Mouse (Mus musculus) limb, embryonic 13.5 days (tissue): ENCODE measurements around the gene Fmnl1. TPM values are rescaled to one million over a fixed set of nuclear protein-coding genes. Genes with fewer than 3 reads are reported as not detected.

Source experiments
- ATAC-seq: fragments of 200-750 bp; cut with Nextera tagmentation; 2 replicates; pipeline ENCODE4 v1.8.0; 2017; ENCODE audit warnings: low read depth, moderate number of reproducible peaks, moderate TSS enrichment; ENCODE audit not compliant: low FRiP score
- H3K27ac ChIP-seq: fragments of 300-500 bp; sonication (generic); 2 replicates; pipeline ENCODE4 v1.5.1; 2015; ENCODE audit warnings: inconsistent platforms, mild to moderate bottlenecking, moderate library complexity
- H3K27me3 ChIP-seq: fragments of 300-500 bp; sonication (generic); 2 replicates; pipeline ENCODE4 v1.6.1; 2015; ENCODE audit warnings: mild to moderate bottlenecking, inconsistent platforms
- H3K36me3 ChIP-seq: fragments of 300-500 bp; sonication (generic); 2 replicates; pipeline ENCODE4 v1.6.1; 2015; ENCODE audit warnings: inconsistent platforms, mild to moderate bottlenecking, moderate library complexity
- H3K4me1 ChIP-seq: fragments of 300-500 bp; sonication (generic); 2 replicates; pipeline ENCODE4 v1.6.1; 2015; ENCODE audit warnings: inconsistent platforms
- H3K4me2 ChIP-seq: fragments of 300-500 bp; sonication (generic); replicated peaks from 2 replicates; pipeline ENCODE4 v1.6.1; 2015; ENCODE audit warnings: inconsistent platforms, mild to moderate bottlenecking, moderate library complexity
- H3K4me3 ChIP-seq: fragments of 300-500 bp; sonication (generic); 2 replicates; pipeline ENCODE4 v1.5.1; 2015; ENCODE audit warnings: moderate library complexity, mild to moderate bottlenecking, inconsistent platforms
- H3K9ac ChIP-seq: fragments of 300-500 bp; sonication (generic); 2 replicates; pipeline ENCODE4 v1.6.1; 2015; ENCODE audit warnings: mild to moderate bottlenecking, inconsistent platforms
- H3K9me3 ChIP-seq: fragments of 300-500 bp; sonication (generic); 2 replicates; pipeline ENCODE4 v1.6.1; 2016; ENCODE audit warnings: inconsistent platforms
- WGBS: fragments of 180-500 bp; shearing (Covaris S2); methylation state at CpG from one replicate; pipeline ENCODE4 v1.1.7; 2015; 5-methylcytosine and 5-hydroxymethylcytosine counted together
- polyA plus RNA-seq: library from polyadenylated mRNA; unstranded; fragments of >200 nt; fragmentation: Nextera tagmentation; extraction: Ambion mirVana; gene quantifications from 2 replicates; pipeline ENCODE4 v1.2.1, GENCODE M21; 2015

The Fmnl1 gene
- polyA plus RNA-seq, 1 experiment from 2014 or later = 1.1 TPM

DNA sequence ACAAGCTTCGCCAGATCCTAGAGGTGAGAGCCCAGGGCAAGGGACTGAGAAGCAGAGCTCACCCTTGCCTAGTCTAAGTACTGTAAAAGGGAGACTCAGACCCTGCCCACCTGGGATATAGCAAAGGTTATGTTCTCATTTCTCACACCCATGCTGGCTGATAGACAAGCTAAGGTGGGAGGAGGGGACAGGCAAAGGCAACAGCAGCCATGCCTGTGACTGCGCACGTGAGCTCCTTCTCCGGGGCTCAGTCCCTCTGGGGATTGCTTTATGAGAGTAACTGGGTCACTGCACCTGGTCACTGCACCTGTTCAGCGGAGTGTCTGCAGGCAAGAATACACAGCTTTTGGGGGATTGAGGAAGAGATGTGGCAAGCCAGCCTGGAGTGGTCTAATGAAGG, 24.7 kb downstream of the Fmnl1 start:
- no peaks in the 10 kb centered on the region for H3K9me3 ChIP-seq
- H3K27ac ChIP-seq = no peak overlapping the region
- no peak overlapping the region for H3K9ac ChIP-seq
- no peak overlapping the region for H3K4me2 ChIP-seq
- H3K36me3 ChIP-seq = no peaks in the 10 kb centered on the region
- peaks cover 33% of the 10 kb centered on the region for H3K4me1 ChIP-seq
- H3K4me3 ChIP-seq = no peak overlapping the region
- H3K27me3 ChIP-seq = peaks cover 100% of the 10 kb centered on the region
- ATAC-seq = no peak
- 66% methylated on average over 5 of the region's 5 CpGs for WGBS

DNA sequence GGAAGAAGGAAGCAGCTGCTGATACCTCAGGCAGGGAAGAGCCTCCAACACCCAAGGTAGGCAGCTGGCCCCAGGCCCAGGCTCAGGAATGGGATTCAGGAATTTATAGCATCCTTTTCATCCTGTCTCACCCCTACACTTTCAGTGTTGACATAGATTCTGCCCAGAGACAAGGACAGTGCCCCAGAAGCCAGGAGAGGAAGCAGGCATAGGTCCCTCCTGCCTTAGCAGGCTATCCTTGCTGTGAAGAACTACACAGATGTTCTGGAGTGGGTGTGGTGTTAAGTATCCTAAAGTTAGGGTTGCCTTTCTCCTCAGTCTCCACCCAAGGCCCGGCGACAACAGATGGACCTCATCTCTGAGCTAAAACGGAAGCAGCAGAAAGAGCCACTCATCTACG, 26.4 kb downstream of the Fmnl1 start:
- no peaks in the 10 kb centered on the region for H3K36me3 ChIP-seq
- no peaks in the 10 kb centered on the region for H3K9me3 ChIP-seq
- H3K9ac ChIP-seq = no peak overlapping the region
- no peak overlapping the region for H3K4me2 ChIP-seq
- no peak overlapping the region for H3K4me3 ChIP-seq
- H3K4me1 ChIP-seq = peaks cover 38% of the 10 kb centered on the region
- peaks cover 95% of the 10 kb centered on the region for H3K27me3 ChIP-seq
- no peak for ATAC-seq
- 68% methylated on average over 4 of the region's 4 CpGs for WGBS
- H3K27ac ChIP-seq = no peak overlapping the region

DNA sequence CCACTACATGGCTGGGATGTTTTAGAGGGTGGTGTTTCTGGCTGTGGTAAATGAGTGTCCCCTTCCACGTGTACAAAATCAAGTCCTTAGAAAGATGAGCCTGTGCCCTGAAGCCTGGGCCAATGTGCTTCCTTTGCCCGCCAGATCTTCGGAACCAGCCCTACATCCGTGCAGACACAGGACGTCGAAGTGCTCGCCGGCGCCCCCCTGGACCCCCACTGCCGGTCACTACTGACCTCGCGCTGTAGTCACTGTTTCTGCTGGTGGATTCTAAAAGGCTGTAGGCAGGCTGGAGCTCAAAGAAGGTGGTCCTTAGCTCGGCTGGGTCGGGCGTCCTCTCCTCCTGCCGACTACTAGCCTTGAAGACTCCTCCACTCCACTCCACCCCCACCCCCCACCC, 27.4 kb downstream of the Fmnl1 start:
- peaks cover 88% of the 10 kb centered on the region for H3K27me3 ChIP-seq
- H3K4me3 ChIP-seq = peak overlapping the region; percentile 50
- H3K27ac ChIP-seq = no peak overlapping the region
- no peak for ATAC-seq
- WGBS = 4% methylated on average over 16 of the region's 16 CpGs
- H3K4me1 ChIP-seq = peaks cover 30% of the 10 kb centered on the region
- H3K9ac ChIP-seq = peak overlapping the region; percentile 43; the same call in 1 of the 2 replicates
- peak overlapping the region; percentile 86 for H3K4me2 ChIP-seq
- no peaks in the 10 kb centered on the region for H3K36me3 ChIP-seq
- H3K9me3 ChIP-seq = no peaks in the 10 kb centered on the region

DNA sequence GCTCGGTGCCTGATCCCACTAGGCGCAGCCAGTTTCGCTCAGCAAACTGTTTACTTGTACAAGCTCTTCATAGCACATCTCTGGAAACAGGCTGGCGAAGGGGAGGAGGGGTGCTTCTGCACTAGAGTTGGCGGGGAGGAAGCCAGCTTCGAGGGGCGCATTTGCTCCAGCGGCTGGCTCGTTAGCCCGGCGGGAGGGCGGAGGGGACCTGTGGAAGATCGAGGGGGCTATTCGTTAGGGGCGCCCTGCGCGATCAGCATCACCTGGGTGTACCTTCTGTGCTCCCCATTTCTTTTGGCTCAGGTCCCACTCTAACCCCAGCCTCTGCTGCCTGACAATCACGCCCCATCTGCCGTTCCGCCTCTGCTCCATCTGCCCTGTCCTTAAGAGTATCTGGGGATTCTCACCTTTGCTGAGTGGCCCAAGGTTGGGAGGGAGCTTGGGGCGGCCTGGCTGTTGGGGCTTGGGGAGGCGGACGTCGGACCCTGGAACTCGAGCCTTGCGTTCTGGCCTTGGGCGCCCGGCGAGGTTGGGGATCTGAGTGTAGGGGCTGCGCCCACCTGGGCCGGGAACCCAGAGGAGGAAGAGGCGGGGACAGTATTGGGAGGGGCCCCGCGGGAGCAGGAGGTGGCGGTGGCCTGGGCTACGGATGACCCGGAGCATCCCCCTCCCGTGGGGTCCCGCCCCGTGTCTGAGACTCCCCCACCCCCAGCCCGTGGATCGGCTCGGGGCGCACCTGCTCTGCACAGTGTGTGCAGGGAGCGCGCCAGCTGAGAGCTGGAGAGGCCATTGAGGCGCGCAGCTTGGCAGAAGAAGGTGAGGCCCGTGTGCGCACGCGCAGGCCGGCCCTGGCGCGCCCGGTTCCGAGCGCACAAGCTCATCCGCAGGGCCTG, 28.2 kb downstream of the Fmnl1 start:
- no peaks in the 10 kb centered on the region for H3K36me3 ChIP-seq
- no peaks in the 10 kb centered on the region for H3K9me3 ChIP-seq
- peak; percentile 43; the same call in 1 of the 2 replicates for ATAC-seq
- peaks cover 79% of the 10 kb centered on the region for H3K27me3 ChIP-seq
- peaks cover 30% of the 10 kb centered on the region for H3K4me1 ChIP-seq
- peak overlapping the region; percentile 50 for H3K4me3 ChIP-seq
- H3K27ac ChIP-seq = no peak overlapping the region
- peak overlapping the region; percentile 86 for H3K4me2 ChIP-seq
- H3K9ac ChIP-seq = peak overlapping the region; percentile 54
- under 1% methylated on average over 55 of the region's 59 CpGs for WGBS

DNA sequence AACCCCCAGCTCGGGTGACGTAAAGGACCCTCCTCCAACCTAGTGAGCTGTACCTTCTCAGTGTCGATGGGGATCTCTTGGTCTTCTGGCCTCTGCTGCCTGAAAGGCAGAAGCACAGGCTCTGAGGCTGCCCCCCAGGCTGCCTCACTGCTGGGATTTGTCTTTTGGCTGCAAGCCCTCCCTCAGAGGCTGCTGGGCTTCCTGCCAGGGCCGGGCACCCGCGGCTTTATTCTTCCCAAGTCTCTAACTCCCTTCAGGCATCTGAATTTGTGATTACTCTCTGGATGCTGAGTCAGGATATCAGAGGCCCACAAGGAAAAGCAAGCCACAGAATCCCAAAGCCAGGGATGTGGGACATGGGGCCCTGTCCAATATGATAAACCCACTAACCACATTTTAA, 30.8 kb downstream of the Fmnl1 start:
- H3K4me3 ChIP-seq = no peak overlapping the region
- no peaks in the 10 kb centered on the region for H3K36me3 ChIP-seq
- peaks cover 54% of the 10 kb centered on the region for H3K27me3 ChIP-seq
- ATAC-seq = peak; percentile 52; the same call in 1 of the 2 replicates
- H3K9me3 ChIP-seq = no peaks in the 10 kb centered on the region
- 15% methylated on average over 6 of the region's 6 CpGs for WGBS
- H3K4me2 ChIP-seq = no peak overlapping the region
- H3K4me1 ChIP-seq = peaks cover 30% of the 10 kb centered on the region
- H3K9ac ChIP-seq = no peak overlapping the region
- no peak overlapping the region for H3K27ac ChIP-seq

DNA sequence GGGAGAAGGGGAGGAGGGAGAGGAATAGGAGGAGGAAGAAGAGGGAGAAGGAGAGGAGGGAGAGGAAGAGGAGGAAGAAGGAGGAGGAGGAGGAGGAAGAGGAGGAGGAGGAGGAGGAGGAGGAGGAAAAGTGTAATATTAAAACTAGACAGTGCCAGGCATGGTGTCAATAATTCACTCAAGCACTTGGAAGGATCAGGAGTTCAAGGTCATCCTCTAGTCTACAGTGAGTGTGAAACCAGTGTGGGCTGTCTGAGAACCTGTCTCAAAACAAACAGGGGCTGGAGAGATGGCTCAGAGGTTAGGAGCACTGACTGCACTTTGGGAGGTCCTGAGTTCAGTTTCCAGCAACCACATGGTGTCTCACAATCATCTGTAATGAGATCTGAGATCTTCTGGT, 31.5 kb downstream of the Fmnl1 start:
- H3K4me1 ChIP-seq = peaks cover 30% of the 10 kb centered on the region
- no peak overlapping the region for H3K4me2 ChIP-seq
- H3K36me3 ChIP-seq = no peaks in the 10 kb centered on the region
- peaks cover 47% of the 10 kb centered on the region for H3K27me3 ChIP-seq
- no peak overlapping the region for H3K27ac ChIP-seq
- no peak overlapping the region for H3K4me3 ChIP-seq
- no peaks in the 10 kb centered on the region for H3K9me3 ChIP-seq
- H3K9ac ChIP-seq = no peak overlapping the region
- ATAC-seq = no peak

DNA sequence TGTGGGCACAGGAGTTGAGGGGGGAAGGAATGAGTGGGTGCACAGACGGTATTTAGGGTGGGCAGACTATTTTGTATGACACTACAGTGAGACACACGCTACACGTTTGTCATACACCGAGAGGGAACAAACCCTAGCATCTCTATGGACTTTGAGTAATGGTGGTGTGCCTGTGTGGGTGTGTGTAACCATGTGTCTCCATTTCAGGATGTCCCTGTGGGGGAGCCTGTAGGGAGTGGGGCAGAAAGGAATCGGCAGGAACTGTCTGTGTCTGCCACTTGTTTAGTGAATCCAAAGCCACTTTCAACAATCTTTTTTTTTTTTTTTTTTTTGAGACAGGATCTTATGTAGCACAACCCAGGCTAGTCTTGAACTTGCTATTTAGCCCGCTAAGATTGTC, 35.3 kb downstream of the Fmnl1 start:
- Histone ChIP-seq H3K9me3 (no peaks in the 10 kb centered on the region), H3K4me3 (no peak overlapping the region), H3K27me3 (peaks cover 9% of the 10 kb centered on the region), H3K4me2 (no peak overlapping the region), H3K36me3 (no peaks in the 10 kb centered on the region), H3K9ac (no peak overlapping the region), H3K4me1 (peaks cover 8% of the 10 kb centered on the region), H3K27ac (no peak overlapping the region)
- WGBS = 87% methylated on average over 6 of the region's 6 CpGs
- ATAC-seq = no peak

DNA sequence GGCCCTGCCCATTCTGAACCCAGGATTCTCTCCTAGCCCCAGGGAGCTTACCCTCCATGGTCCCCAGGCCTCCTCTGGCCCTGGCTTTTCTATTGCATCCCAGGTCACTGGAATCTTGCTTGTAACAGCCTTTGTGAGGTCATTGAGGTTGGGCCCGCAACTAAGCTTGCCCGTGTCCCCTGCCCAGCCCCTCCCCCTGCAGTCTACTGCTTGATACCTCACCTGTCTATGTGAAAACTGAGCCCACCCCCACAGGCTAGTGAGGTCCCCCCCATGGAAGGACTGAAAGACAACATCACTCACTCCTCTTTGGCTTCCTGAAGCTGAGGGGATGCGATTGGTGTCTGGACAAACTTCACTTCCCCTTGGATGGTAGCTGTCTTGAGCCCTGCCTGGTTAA, 37.6 kb downstream of the Fmnl1 start, which contains the start of gene 1700023F06Rik:
Gene 1700023F06Rik (minus strand): TSS at position 101 of the 400 bp plus-strand sequence.
- Histone ChIP-seq H3K27ac (no peak within 1 kb of the TSS), H3K4me3 (no peak within 1 kb of the TSS), H3K4me2 (no peak within 1 kb of the TSS), H3K4me1 (no peaks in the 10 kb centered on the region), H3K27me3 (no peaks in the 10 kb centered on the region), H3K9ac (no peak within 1 kb of the TSS), H3K36me3 (no peaks in the 10 kb centered on the region), H3K9me3 (no peaks in the 10 kb centered on the region)
- no peak for ATAC-seq
- WGBS = 83% methylated on average over 3 of the region's 3 CpGs

DNA sequence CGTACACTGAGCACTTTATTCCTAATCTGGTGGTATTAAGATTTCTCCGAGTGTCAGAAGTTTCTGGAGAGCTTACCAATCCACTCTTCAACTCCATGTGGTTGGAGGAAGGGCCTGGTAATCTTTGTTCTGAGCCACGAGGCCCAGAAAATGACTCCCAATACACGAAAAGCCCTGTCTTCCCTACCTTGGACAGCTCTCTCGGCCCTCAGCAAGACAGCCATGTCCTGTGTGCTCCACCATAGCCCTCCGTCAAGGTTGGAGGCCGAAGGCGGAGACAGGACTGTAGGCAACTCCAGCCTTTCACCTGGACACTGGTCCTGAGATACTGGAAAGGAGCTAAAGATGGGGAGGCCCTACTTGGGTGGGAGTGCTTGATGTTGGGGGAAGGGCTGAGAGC, 39.4 kb downstream of the Fmnl1 start:
- Histone ChIP-seq H3K27ac (no peak overlapping the region), H3K4me3 (no peak overlapping the region), H3K9me3 (no peaks in the 10 kb centered on the region), H3K4me2 (no peak overlapping the region), H3K27me3 (no peaks in the 10 kb centered on the region), H3K9ac (no peak overlapping the region), H3K36me3 (no peaks in the 10 kb centered on the region), H3K4me1 (no peaks in the 10 kb centered on the region)
- no peak for ATAC-seq
- WGBS = 68% methylated on average over 8 of the region's 8 CpGs

DNA sequence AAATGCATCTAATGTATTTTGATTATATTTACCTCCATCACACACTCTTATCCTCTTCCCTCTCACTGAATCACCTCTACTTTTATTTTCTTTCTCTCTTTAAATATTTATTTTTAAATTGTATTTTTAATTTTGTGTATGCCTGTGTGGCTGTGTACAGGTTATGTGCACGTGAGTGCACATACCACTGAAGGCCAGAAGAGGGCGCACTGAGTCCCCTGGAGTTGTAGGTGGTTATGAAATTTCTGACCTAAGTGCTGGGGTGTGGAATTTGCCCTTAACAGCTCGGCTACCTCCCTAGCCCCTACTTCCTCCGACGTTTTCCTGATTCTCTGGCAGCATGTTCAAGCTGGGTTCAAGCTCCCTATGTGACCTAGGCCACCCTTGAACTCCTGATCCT, 42.8 kb downstream of the Fmnl1 start:
- no peak overlapping the region for H3K27ac ChIP-seq

DNA sequence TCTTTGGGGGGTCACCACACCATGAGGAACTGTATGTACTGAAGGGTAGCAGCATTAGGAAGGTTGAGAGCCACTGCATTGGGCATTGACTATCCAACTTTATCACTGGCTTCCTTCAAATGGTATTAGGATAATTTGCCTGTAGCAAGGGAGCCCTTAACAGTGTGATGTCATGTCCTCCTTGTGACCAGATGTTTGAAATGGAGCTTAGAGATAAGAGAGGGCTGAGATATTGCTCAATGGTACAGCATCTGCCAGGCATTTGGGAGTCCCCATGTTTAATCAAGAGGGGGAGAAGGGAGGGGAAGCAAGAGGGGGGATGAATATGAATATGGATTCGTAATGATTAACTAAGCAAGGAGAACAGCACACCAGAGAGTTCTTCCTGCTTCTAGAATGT, 44.4 kb downstream of the Fmnl1 start:
- H3K27me3 ChIP-seq = peaks cover 20% of the 10 kb centered on the region
- H3K9ac ChIP-seq = no peak overlapping the region
- ATAC-seq = no peak

More for the DNA sequence above, 42.8 kb downstream of the Fmnl1 start:
- Histone ChIP-seq H3K27me3 (peaks cover 13% of the 10 kb centered on the region), H3K4me3 (no peak overlapping the region), H3K36me3 (no peaks in the 10 kb centered on the region), H3K9ac (no peak overlapping the region), H3K4me2 (no peak overlapping the region), H3K4me1 (peaks cover 6% of the 10 kb centered on the region), H3K9me3 (no peaks in the 10 kb centered on the region)
- WGBS = 82% methylated on average over 5 of the region's 5 CpGs
- no peak for ATAC-seq

DNA sequence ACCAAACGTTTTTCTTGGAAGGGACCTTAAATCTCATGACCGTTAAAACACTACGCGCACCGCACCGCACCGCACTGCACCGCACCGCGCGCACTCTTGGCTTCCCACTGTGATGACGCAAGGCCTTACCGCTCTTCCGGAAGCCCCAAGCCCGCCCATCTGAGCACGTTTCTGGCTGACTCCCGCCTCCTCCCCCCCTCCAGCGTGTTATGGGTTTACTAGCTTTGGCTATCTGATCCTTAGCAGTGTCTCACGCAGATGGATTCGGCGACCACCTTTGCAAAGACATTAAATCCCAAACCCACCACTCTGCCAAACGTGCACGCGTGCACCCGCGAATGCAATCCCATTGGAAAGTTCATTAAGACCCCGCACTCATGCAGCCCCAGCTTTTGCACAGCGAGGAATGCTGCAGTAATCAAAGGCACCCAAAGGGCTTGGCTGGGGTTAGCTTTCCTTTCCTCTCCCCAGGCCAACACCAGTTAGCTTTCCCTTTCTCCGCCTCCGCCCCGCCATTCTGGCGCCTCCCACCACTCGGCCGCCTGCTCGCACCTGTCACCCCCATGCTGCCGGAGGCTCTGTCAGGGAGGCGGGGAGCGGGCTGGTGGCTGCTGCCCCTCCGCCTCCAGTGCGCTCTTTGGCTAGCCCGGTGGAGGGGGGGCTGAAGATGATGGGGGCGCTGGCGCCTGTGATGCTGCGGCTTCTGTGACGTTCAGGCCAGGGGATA, 47.0 kb downstream of the Fmnl1 start, which contains the start of gene Spata32:
Gene Spata32 (minus strand): TSS at position 643 of the 727 bp plus-strand sequence.
- 1% methylated on average over 45 of the region's 45 CpGs for WGBS
- Histone ChIP-seq H3K9ac (peak within 1 kb of the TSS; percentile 53), H3K27me3 (peaks cover 20% of the 10 kb centered on the region), H3K36me3 (peaks cover 31% of the 10 kb centered on the region), H3K4me1 (peaks cover 6% of the 10 kb centered on the region), H3K27ac (no peak within 1 kb of the TSS), H3K4me2 (peak within 1 kb of the TSS; percentile 95), H3K9me3 (no peaks in the 10 kb centered on the region), H3K4me3 (peak within 1 kb of the TSS; percentile 47)
- ATAC-seq = peak; percentile 82

More for the DNA sequence above, 44.4 kb downstream of the Fmnl1 start:
- Histone ChIP-seq H3K4me3 (no peak overlapping the region), H3K36me3 (peaks cover 12% of the 10 kb centered on the region), H3K9me3 (no peaks in the 10 kb centered on the region), H3K27ac (no peak overlapping the region), H3K4me1 (peaks cover 6% of the 10 kb centered on the region), H3K4me2 (no peak overlapping the region)
- 74% methylated on average over 1 of the region's 1 CpGs for WGBS
